Mouse (Mus musculus) retina, postnatal 7 days (tissue): ENCODE measurements at regions not wholly inside any gene's neighbourhood (a gene's known extent, or its start where the extent isn't known, plus 50 kb on each side); places are given as distances from the start of the nearest gene placed in this dataset.

Source experiments
- DNase-seq: peaks from one replicate; pipeline ENCODE4 v3.0.0-alpha.2; 2012; ENCODE audit warnings: low read depth, low spot score

DNA sequence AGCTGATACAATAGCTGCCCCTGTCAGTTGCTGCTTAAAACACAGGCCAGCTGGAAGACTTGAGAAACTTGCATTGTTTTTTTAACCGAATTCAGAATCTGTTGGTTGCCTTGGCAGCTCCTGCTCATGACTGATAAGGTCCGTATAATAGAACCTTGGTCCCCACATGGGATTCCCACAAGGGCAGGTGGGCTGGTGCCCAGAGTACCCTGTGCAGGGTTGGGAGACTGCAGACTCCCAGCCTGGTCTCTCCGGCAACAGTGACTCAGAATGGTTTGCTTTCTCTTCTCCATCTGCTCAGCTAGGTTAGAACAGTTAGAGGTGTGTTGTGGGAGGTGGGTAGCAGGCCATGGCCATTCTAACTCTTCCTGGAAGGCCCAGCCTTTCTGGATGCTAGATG lies 139.4 kb upstream of the Cxcr4 start:
- DNase-seq, result no peak

DNA sequence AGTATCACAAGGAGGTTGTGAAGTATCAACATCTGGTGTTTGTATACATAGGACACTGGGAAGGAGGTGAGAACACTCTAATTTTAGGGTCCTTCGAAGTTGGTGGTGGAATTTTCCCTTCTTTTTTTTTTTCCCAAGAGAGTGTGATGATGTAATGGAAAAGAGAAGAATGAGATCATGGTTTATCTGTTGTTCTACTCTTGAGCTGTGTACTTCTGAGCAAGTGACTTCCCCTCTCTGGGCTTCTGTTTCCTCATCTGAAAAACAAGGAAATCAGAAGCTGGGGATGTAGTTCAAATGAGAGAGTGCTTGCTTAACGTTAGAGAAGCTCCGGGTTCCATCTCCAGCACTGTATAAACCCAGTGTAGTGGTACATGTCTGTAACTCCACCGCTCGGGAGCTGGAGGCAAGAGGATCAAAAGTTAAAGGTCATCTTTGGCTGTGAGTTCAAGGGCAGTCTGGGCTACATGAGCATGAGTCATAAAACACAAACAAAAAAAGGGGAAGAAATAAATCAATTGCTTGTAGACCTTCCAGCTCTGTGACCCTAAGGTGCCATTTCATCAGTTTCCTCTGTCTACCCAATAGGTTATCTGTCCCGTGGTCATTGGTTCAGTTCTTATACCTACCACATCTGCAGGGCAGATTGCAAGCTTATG lies 132.5 kb upstream of the Cxcr4 start:
- DNase-seq, result no peak

DNA sequence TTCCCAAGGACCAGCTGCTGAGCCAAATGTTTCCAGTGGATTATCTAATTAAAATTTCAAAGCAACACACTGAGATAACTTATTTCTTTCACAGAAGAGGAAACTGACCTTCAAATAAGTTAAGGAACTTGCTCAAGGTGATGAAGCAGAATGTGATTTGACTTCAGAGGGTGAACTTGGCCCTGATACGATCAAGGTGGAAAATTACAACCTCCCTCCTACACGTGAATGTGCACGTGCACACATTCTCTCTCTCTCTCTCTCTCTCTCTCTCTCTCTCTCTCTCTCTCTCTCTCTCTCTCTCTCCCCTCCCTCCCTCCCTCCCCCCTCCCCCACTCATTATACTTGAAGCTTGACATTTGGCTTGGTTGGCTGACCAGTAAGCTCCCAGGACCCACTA lies 131.8 kb upstream of the Cxcr4 start:
- no peak for DNase-seq

DNA sequence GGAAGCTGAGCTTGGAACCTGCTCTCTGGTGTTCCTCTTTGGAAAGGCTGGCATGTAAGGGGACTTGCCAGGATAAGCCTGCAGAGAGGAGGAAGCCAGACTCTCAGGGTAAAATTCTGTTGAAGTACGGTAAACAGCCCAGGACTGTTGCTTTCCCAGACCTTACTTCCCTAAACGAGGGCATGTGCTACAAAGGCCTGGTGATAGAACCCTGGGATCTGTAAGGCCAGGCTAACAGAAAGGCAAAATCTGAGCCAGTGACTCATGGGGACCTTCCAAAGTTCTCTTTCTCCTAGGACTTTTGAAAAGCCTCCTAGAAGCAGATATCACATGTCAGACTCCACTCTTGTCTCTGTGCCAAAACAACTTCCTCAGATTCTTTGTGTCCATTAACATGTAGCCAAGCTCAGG lies 130.0 kb upstream of the Cxcr4 start:
- DNase-seq, result no peak

DNA sequence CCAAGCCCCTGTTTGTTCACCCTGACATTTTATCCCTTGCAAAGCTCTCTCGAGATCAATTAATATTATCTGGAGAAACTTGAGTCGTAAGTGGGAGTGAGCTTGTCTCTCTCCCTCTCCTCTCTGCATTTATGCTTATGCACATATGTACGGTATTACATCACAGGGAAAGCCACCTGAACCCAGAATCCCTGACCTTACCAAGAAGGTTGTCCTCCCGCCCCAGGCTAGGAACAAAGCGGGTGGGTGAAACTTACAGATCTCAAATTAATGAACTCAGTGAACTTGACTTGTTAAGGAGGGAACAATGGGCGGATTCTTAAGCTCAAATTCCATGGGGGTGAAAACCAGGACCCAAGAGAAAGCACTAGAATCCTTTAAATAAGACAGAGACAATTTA lies 122.8 kb upstream of the Cxcr4 start:
- DNase-seq, result no peak

DNA sequence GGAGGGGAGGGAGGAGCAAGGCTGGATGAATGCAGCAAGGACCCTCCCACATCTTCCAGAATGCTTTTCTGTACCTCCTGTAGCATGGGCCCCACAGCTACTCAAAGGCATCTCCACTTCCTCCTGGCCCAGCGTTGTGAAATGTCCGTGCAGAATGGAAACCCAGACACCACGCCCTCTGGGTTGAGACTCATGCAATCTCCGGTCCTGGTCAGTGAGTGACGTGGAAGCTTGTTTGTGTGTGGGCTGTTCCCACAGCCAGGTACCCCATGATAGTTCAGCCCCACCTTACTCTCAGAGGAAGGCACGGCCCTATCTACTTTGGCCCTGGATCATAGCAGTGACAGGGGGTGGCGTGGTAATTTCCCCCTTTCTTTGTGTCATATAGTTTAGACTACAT lies 120.8 kb upstream of the Cxcr4 start:
- DNase-seq, result no peak

DNA sequence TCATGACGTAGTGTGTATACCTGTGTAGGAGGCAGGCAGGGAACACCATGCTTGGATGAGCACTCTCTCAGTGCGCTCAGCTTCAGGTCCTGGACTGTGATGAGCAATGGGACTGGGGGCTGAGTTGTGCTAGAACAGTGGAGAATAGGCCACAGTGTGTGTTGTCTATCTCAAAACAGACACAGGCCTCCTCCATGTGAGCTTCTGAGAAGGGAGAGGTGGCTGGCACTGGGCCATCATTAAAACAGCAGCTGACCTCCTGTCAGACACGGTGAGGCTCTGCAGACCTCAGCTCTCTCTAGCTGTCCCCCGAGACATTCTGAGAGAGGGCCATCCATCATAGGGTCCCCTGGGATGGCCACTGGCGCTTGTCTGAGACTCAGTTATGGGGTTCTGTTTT lies 119.0 kb upstream of the Cxcr4 start:
- DNase-seq, result no peak

DNA sequence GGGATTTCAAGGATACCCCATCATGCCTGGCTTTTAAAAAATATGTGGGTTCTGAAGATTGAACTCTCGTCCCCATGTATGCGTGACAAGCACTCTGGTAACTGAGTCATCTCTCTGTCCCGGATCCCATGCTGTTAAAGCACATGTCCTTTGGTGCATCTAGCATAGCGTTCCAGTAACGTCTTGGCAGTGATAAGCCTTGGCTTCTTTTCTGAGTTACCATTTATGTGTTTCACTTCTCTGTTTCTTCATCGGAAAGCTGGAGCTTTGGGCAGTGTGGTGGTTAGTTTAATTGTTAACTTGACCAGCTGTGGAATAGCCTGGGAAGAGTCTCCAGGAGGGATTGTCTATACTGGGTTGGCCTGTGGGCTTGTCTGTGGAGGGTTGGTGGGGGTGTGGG lies 115.7 kb upstream of the Cxcr4 start:
- DNase-seq, result no peak

DNA sequence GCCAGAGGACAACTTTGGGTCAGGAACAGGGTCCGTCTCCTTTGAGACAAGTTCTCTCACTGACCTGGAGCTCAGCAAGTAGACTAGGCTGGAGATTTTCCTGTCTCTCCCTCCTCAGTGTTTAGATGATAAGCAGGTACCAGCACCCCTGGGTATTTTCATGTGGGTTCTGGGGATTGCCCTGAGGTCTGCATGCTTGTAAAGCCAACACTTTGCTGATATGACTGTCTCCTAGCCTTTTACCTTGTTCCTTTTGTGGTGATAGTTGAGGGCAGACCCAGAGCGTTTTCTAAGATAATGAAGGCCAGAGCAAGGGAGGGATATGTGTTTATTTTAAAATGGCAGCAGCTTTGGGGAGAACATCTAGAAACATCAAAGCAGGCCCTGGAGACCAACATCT lies 114.1 kb upstream of the Cxcr4 start:
- no peak for DNase-seq

DNA sequence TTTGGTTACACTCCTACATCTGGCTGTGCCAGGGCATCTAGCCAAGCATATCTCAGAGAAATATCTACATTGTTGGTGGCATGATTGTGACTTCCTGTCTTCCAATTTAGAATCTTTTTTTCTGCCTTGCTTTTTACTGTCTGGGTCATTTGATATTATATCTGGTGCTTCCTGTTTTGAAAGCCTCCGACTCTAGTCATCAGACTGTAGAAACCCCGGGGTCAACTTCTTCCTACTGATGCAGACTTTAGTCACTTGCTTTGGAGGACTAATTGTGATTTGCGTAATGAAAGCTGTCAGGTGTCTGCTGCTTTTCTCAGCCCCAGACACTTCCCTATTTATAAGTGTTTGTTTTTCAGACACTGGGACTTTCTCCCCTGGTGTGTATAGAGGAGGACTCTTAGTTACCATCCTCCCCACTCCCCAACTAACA lies 113.0 kb upstream of the Cxcr4 start:
- no peak for DNase-seq

DNA sequence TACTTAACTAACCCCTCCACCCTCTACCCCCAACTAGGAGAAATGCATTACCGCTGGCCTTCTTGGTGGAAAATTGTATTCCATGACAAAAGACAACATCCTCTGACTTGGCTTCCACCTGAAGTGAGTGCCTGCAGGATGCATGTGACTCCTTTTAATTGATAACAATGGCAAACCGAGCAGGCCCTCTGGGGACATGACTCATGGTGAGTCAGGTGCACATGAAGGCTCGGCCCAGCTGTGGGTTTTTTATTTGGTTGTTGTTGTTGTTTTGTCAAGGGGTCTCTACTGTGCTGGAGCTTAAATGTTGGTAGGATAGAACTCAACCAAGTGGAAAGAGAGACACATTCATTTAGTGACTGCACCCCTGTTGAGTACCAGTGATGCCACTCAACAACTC lies 109.2 kb upstream of the Cxcr4 start:
- DNase-seq, result no peak

DNA sequence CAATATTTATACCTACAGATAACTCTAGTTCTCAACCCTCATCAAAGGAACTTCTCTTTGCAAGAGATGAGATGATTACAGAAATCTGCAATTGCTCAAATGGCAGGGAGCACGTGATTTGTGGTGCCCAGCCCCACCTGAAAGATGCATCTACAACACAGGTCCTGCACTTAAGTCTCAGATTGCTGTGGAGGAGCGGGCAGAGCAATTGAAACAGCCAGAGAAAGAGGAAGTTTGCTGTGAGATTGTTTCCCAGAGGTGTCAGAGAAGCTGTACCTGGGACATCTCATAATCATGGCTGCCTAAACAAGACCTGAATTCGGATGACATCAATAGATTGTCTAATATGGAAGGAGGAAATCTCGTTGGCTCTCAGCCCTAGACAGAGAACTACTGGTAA lies 105.9 kb upstream of the Cxcr4 start:
- DNase-seq, result no peak

DNA sequence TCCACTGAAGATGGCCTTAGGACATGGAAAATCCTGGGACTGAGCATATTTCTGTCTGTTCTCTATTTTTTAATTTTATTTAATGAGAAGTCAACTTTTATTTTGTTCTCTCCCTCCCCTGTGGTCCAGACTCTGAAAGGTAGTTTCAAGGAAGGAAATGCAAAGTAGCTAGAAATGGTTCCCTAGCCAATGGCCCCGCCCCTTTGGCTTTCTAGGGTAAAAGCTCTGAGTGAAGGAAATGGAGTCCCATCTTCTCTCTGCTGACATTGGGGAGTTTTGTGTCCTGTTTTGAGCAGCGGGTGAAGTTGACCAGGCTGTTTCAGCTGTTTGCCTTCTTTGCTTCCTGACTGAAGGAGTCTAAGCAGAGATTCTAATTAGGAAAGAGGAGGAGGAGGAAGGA lies 103.8 kb upstream of the Cxcr4 start:
- DNase-seq, result no peak

DNA sequence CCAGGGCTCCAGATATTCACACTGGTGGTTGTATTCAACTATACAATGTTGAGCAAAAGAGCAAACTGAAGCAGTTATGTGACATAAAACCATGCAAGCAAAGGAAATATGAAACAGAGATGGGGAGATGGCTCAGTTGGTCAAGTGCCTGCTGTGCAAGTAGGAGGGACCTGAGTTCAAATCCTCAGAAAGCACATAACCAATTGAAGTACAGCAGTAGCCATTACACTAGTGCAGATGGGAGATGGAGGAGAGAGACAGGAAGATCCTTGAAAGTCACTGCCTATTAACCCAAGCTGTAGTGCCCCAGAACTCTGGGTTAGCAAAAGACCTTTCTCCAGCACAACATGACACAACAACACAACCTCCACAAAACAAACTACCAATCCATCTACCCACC lies 100.7 kb upstream of the Cxcr4 start:
- DNase-seq, result no peak

DNA sequence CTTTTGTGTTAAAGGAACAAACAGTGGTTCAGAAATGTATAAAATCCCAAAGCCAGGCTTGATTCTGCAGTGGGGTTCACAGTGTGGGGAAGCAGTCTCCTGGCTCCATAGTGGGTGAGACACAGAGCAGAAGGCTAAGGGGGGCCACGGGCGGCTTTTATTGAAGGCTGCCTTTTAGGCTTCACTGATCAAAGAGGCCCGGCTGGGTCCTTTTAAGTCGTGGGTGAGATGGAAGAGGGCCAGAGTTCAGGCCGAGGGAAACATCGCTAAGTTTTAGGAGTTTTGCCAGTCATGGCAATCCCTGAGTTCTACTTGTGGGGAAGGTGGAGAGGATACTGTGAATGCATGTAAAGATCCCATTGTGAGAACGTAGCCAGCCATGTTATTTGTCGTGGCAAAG lies 100.2 kb upstream of the Cxcr4 start:
- no peak for DNase-seq

DNA sequence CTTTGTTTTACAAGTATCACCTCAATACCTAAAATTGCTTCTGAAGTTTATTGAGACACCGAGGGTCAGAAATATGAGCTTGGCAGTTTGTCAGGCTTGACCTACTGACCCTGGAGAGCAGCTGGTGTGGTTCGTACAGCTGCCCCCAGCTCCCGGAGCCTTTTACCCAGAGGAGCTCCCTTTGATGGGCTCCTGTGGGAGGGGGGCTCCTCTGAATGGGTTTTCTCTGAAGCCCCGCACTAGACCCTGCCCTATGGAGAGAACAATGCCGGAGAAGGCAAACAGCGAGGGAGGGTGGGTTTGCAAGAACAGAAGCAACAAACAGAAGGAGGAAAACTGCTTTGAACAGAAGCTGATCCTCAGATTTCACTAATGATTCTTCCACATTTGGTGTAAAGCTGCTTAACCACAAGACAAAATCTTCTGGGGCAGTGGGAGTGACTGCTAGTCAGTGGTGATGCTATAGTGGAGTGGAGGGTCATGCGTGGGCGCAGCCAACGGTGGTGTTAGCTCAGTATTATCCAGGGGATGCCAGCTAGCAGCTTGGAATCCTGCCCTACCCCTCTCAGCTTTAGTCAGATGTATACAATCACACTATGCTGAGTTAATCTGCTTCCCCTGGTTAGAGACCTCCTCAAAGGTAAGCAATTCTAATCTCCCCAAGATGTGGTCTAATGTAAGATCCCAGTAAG lies 95.3 kb upstream of the Cxcr4 start:
- DNase-seq, result no peak

DNA sequence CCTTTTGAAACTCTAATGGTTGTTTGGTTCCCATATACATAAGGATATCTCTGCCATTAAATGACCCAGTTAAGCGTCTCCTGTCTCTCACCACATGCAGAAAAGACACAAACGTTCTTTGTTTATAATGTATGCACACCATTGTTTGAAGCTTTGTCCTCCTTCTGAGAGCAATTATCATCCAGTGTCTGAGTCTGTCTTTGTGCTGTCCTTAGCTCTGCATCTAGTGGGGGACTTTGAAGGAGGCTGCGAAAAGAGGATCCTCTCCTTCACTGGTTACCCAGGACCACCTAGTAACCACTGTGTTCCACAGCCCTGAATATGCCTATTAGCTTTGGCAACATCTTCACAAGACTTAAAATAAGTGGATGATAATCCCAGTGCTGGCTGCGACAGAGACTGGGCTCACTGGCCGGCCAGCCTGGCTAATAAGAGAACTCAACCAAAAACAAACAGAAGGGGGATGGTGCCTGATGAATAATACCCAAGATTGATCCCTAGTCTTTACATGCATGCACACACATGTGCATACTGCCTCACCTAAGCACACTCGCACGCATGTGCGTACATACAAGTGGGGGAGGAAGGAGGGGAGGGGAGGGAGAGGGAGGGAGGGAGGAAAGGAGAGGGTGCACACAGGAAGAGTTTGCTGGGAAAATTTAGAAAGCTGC lies 93.5 kb upstream of the Cxcr4 start:
- no peak for DNase-seq

DNA sequence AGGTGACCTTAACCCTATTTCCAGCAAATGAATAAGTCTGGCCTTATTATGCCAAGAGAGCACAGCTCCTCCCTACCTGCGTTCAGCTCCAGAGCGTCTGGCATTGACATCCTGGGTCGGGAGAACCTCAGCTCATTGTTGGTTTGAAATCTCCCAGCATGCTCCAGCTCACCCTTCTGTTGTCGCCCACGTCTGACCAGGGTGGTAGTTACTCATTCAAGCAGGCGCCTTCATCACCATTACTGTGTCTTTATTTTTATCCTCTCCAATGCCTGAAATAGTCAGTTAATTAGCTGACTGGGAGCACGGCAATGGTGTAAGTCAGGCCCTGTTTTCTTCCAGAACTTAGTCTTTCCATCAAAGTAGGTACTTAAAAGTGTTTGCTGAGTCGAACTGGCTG lies 90.8 kb upstream of the Cxcr4 start:
- DNase-seq, result no peak

DNA sequence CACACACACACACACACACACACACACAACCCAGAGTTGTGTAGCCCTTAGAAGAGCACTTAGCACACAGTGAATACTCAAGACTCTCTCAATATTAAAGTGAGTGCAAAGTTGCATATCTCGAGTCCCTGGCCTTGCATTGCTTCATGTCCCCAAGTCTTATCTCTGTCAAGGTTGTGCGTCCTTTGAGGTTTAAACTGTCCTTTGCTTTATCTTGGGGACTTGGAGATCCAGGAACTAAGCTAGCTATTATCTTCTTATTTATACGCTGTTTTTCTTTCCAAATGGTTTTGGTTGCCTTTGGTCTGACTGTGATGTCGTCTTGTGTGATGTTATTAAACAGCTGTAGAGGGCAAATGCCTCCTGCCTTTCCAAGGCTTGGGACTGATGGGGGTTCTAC lies 89.2 kb upstream of the Cxcr4 start:
- DNase-seq, result no peak

DNA sequence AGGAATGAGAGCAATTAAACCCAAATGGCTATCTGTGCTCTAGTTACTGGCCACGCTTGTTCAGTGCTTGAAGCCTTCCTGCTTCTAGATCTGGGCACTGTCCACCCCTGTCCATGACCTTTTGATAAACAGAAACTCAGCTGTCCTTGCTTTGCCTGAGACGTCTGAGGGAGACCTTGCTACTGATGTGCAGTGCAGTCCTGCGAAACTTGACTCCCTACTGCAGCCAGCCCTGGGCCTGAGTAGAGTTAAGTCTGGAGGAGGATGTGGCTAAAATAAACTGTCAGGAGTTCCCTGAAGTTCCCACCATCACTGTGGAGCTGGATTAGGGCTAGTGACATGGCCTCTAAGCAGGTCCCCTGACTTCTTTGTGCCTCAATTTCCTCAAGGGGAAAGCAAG lies 88.4 kb upstream of the Cxcr4 start:
- DNase-seq, result no peak

DNA sequence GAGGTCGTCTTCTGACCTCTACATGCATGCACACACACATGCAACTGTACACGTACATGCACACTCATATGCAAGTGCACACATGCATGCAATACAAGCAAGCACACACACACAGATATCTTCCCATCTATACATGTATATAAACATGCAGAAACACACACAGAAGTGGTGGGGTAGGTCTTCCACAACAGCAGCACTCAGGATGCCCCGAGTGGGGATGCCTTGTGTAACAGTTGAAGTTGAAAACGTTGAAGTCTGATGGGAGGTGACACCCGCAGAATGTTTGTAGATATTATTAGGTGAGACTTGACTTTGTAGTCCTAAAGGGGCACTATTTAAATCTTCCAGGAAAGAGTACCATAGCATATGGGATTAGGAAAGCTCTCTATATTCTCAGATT lies 87.9 kb upstream of the Cxcr4 start:
- DNase-seq, result no peak

DNA sequence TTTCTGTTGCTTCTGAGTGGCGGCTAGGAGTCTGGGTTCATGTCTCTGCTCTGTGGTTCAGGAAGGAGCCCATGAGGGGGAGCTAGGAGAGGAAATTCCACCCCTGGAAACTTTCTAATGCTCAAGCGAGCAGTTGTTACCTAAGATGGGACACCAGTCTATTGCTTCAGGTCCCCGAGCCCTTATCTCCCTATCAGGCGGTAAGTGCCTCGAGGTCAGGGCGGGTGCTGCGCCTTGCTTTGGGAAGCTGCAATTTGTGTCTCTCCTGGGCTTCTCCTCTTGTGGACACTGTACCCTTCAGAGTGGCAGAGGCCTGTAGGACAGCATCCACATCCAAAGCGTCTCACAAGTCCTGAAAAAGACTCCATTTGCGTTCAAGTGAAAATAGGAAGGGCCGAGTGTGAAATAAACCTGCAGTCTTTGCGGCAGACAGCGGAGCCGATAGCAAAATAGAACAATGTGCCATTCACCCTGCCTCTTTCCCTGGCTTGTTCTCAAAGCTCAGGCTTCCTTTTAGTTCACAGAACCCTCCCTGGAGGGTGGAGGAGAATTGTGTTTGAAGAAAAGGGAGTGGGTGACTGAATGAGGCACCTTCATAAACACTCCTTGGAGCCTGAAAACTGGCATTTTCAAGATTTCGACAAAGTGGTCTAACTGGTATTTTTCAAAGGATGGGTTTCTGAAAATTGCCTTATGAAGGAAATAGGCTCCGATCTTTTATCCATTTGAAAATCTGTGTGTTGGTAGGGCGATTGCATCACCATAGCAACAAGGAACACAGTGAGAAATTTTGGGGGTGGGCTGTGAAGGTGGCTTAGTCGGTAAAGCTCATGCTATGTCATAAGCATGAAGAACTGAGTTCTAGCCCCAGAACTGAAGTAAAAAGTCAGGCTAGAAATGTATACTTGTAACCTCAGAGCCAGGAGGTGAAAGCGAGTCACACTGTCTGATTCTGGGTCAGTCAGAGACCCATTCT lies 87.2 kb upstream of the Cxcr4 start:
- DNase-seq, result no peak
